Mouse (Mus musculus): ENCODE measurements around the gene Dcaf6.
"Not testable (repeated sequence)": the region's sequence is repeated elsewhere in the genome, so short reads cannot be mapped to it uniquely, and the experiment has no call there.

Gene Dcaf6

DNA sequence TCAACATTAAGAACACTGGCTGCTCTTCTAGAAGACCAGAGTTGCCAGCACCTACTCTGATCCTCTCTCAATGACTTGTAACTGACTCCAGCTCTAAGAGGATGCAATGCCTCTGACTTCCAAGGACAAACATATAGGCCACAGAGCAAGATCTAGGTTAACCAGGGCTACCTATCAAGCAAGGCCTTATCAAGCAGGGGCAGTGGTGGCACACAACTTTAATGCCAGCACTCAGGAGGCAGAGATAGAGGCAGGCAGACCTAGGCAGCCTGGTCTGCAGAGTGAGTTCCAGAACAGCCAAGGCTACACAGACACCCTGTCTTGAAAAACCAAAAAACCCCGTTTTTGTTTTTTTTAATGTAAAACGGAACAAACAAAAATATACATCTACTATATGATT, 34.0 kb downstream of the Dcaf6 start:
- peak; percentile 40 to 59 for DNase-seq (ENCODE audit: low spot score in 2 of 2)

- DNase-seq (ENCODE audit: low spot score in 2 of 2): no peak
These were observed 38.8 kb downstream of the Dcaf6 start for GRCm38 (mm10) chr1:165421357-165421915.

DNA sequence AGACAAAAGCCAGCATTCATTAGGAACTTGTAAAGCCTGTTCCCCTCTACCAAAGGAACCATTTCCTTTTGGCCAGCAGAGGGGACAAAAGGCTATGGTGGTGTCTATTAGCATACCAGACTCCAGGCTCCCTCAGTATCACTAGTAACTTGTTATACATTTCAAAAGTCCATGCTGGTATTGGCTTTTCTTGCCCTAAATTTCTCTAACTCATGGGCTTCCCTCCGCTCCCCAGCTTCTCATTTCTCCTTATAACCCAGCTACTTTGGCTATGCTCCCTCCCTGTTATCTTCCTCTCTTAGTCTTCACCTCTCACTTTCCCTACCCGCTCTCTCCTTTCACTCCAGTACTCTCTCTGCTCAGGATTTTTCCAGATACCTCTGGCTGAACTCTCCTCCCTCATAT, 63.9 kb downstream of the Dcaf6 start:
- DNase-seq (ENCODE audit: low spot score in 2 of 2): no peak

DNA sequence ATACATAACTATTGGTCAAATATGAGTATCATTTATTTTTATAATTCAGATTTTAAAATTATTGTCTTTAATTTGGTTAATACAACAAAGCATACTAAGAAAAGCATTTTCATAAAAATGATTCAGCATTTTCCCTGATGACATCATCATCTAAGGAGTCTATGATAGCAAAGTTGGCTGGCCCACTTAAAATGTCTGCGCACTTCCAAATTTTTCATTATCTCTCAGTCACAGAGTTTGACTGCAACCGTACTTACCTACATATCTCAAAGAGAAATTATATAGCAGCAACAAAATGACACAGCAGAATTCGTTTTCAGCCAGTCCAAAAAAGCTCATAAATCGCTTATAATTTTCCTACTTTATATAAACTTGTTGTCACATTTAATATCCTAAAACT, 64.3 kb downstream of the Dcaf6 start:
- peak; percentile 14 to 55 for DNase-seq (ENCODE audit: low spot score in 2 of 2)

GRCm38 (mm10) chr1:165394836-165395235, 65.4 kb downstream of the Dcaf6 start:
- DNase-seq (ENCODE audit: low spot score in 2 of 2): no peak

DNA sequence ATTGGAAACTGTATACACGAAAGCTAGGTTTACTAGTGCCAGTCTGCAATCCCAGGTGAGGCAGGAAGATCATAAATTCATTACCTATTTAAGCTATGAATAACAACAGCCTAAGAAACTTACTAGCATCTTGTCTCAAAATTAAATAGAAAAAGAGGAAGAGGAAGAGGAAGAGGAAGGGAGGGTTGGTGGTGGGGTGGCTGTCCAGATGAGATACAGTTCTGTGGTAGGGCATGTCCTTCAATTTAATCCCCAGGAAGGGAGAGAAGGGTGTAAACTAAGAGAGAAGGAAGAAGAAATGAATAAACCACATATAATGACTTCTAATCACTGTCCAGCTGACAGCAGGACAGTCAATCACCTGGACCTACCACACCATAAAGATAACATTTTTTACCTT, 67.2 kb downstream of the Dcaf6 start:
- DNase-seq (ENCODE audit: low spot score in 2 of 2): no peak

DNA sequence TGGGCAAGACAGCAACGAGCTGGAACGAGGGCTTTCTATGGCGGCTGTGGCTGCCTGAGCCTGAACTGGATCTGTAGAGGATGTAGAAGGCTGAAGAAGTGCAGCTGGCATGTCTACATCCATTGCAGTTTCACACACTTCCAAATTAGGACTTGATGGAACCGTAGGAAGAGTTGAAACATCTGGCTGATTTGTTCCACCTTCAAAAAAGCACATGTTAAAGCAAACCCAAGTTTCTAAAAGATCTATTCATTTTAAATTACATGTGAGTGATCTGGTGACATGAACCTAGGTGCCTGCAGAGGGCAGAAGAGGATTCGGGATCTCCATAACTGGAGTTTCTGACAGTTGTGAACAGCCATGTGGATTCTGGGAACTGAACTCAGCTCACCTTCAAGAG, 71.6 kb downstream of the Dcaf6 start:
- DNase-seq (ENCODE audit: low spot score in 2 of 2): peak in 1 of 2 experiments; percentile 11

DNA sequence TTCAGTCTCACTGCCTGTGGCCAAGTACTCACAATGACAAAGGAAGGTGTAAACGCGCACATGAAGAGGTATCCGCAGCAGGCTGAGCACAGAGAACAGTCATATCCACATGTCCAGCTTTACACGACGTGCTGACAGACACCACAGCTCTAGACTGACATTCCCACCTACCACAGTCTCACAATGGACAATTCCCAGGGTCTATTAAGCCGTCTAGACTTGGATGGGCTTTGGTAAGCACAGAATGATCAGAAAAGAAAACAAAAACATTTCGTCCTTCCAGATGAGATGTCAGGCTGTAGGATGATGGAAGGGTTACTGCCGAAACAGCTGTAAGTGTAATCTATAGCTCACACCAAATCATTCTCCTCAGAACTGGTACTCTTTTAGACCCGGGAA, 73.8 kb downstream of the Dcaf6 start:
- no peak for DNase-seq (ENCODE audit: low spot score in 2 of 2)

DNA sequence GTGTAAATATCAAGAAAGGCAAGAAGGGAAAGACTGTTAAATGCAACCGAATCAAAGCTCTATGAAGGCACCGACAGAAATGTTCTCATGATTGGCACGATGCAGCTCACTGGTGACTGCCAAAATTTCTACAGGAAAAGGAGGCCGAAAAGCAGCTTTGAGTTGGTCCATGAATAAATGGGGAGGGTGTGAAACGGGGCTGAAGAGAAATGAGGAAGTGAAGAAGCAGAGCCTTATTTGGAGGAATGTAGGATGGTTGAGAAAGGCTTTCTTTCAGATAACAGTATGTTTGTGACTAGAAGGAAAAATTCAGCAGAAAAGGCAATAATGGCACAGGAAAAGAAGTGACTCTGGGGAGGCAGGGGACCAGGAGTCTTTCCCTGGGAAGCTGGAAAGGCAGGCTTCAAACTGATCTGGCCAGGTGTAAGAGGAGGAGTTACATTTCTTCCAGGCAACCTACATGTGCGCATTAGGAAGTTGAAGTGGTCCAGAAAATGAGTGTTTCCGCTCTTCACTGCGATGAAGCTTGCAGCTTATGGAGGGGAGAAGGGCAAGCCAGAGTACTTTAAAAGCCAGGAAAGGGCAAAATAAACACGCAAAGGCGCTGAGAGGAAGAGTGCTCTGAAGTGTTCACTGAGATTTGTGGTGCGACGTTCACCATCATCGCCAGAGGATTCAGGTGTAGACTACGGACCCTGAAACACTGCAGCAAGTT, 74.3 kb downstream of the Dcaf6 start:
- no peak for DNase-seq (ENCODE audit: low spot score in 2 of 2)

- DNase-seq (ENCODE audit: low spot score in 2 of 2): no peak
These were observed 86.4 kb downstream of the Dcaf6 start for GRCm38 (mm10) chr1:165373839-165374238.

- no peak for DNase-seq (ENCODE audit: low spot score in 2 of 2)
These were observed 89.3 kb downstream of the Dcaf6 start for GRCm38 (mm10) chr1:165370990-165371389.

DNA sequence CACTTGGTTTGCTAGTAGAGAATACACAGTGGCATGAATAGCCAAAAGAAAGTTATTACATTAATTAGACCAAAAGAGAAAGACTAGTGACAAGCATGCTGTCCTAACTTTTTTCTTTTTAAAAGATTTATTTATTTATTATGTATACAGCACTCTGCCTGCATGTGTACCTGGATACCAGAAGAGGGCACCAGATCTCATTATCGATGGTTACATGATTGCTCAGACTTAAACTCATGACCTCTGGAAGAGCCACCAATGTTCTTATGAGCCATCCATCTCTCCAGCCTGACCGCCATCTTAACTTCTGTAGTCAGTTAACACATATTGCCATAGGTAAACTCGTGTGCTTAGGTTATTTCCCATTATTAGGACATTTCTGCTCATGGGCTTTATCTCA, 95.2 kb downstream of the Dcaf6 start:
- DNase-seq (ENCODE audit: low spot score in 2 of 2): no peak

- no peak for DNase-seq (ENCODE audit: low spot score in 2 of 2)
These were observed 97.0 kb downstream of the Dcaf6 start for GRCm38 (mm10) chr1:165363271-165363670.

DNA sequence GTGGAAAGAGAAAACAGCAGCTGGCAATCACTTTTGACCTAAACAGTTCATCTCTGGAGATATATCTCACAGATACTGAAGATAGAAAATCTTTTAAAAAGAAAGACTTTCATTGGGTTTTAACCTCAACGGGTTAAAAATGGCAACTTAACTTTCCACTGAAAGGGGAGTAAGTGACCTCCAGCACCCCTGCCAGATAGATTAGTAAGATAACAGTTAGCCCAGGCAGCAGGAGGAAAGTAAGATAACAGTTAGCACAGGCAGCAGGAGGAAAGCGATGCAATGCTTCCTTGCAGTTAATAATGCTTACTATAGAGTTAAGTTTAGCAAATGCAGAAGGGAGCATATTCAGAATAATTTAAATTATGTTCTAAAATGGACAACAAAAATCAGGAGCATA, 103.9 kb downstream of the Dcaf6 start:
- no peak for DNase-seq (ENCODE audit: low spot score in 2 of 2)

- DNase-seq (ENCODE audit: low spot score in 2 of 2): no peak
These were observed 111.6 kb downstream of the Dcaf6 start for GRCm38 (mm10) chr1:165348627-165349026.

DNA sequence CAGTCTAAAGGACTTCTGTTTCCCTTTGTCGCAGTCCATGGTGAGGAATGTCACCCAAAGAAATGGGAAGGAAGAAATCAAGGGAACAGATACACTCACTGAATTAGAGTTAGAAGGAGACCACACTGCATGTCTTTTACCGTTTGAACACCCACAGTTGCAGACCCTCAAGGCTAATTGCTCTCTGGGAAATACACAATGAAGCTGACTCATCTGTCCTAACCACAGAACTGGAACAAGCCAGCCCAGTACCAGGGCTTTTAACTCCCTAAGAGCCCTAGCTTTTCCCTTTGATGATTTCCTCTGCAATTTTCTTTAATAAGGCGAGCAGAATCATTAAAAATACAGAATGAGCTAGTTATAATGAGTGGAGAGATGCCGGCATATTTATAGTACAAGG, 115.8 kb downstream of the Dcaf6 start:
- DNase-seq (ENCODE audit: low spot score in 2 of 2): no peak

DNA sequence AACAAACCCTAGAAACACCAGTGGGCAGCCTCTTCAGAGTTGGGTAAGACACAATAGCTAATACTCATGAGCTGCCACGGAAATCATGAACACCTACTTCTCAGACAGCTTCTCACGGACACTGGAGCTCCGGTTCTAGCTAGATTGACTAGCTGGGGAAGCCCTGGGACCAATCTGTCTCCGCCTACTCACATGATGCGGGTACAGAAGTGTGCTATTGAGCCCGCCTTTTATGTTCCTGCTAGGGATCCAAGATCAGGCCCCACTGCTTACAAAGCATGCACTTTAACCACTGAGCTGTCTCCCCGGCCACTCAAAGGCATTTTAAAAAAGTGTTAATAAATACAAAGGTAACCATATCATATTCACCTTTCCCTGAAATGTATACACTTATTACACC, 118.1 kb downstream of the Dcaf6 start:
- DNase-seq (ENCODE audit: low spot score in 2 of 2): no peak

- DNase-seq (ENCODE audit: low spot score in 2 of 2): no peak
These were observed 127.5 kb downstream of the Dcaf6 start for GRCm38 (mm10) chr1:165332797-165333196.

GRCm38 (mm10) chr1:165330859-165331258, 129.4 kb downstream of the Dcaf6 start:
- DNase-seq (ENCODE audit: low spot score in 2 of 2): no peak

GRCm38 (mm10) chr1:165328384-165329289, 131.6 kb downstream of the Dcaf6 start:
- not testable (repeated sequence) for DNase-seq (ENCODE audit: low spot score in 2 of 2)

- no peak for DNase-seq (ENCODE audit: low spot score in 2 of 2)
These were observed 132.4 kb downstream of the Dcaf6 start for GRCm38 (mm10) chr1:165327831-165328230.

- DNase-seq (ENCODE audit: low spot score in 2 of 2): no peak
These were observed 132.9 kb downstream of the Dcaf6 start for GRCm38 (mm10) chr1:165327370-165327769.

GRCm38 (mm10) chr1:165322934-165323333, 137.3 kb downstream of the Dcaf6 start:
- DNase-seq (ENCODE audit: low spot score in 2 of 2): peak; percentile 18 to 26
